Mouse (Mus musculus) frontal cortex, postnatal 10 days (tissue): ENCODE results near the gene Abhd17c.
"Not testable (repeated sequence)": the region's sequence is repeated elsewhere in the genome, so short reads cannot be mapped to it uniquely, and the experiment has no call there.

Experiments used
- DNase-seq, 2 experiments: peaks; one replicate each; pipeline ENCODE4 v3.0.0; 2022; ENCODE audit warnings: low spot score in 2 of 2, mixed read lengths in 1 of 2

The Abhd17c gene

DNA sequence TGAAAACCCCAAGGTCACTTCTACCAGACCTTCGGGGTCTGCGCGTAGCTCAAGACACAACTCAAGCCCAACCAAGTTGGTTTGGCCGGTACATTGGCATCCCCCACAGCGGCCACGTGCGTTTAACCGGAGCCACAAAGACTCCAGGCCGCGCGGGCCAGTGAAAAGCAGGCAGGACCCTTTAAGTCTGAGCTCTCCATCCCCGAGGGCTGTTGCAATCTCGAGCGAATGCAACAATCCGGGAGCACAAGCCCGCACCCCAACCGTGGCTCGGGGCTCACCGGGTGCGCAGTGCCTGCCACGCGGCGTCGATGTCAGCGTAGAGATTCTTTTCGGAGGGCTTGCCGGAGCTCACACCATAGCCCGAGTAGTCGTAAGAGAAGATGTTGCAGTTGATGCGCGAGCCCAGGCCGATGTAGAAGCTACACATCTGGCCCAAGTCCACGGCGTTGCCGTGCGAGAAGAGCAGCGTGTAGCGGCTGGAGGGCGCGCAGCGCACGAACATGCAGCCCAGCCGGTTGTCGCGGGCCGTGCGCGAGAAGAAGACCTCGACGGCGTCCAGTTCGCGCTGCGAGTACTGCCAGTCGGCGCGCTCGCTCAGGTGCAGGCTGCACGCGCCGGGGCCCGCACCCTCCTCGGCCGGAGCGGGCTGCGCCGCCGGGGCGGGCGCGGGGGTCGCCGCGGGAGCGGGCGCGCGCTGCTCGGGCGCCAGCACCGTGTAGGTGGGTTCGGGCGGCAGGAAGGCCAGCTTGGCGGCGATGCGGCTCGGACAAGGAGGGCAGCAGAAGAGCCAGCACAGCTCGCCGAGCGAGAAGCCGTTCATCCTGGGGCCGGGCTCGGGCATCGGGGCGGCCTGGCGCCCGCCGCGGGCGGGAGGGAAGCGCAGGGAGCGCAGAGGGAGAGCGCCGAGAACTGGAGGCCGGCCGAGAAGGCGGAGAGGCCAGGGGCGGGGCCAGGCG, at the start of gene Abhd17c:
Gene Abhd17c (minus strand): TSS at position 893 of the 959 bp plus-strand sequence.
- DNase-seq = peak; percentile 36 to 56

DNA sequence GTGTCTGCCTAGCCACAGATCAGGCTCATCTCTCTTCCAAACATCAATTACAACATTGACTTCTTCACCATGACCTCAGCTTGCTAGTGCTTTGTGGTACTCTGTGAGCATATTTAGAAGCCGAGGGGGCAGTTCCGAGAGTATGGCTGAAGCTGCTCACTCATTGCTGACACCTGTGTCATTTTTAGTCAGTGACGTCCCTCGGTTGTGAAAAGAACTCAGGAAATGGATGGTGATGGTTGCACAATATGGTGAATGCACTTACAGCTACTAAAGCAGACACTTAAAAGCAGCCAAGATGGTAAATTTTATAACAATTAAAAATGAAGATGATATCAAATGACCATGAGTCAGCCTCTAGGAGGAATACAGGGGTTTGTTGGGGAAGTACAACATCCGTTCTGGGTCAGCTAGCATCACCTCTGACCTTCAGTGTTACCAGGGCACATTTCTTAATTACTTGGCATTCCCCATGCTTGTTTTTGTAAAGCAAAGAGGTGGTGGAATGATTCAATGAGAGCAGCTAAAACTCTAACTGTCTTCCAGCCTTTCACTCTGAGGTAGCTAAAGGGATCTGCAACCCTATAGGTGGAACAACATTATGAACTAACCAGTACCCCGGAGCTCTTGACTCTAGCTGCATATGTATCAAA, 45.6 kb upstream of the Abhd17c start:
- no peak for DNase-seq

DNA sequence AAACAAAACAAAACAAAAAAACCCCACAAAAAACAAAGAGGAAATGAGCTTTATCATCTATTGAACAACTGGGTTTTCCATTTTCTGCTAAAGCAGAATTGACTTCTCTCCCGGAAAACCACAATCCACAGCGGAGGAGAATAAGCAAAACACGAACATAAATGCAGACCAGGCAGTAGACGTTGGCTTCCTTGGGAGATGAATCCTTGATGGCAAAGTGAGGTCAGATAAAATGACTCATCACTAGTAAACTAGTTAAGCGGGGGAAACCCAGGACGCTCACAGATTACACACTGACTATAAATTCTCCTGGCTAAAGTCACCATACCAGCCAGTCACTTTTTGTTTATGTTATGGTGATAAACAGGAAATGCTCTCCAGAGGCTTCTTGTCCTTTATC, 44.5 kb upstream of the Abhd17c start:
- no peak for DNase-seq

DNA sequence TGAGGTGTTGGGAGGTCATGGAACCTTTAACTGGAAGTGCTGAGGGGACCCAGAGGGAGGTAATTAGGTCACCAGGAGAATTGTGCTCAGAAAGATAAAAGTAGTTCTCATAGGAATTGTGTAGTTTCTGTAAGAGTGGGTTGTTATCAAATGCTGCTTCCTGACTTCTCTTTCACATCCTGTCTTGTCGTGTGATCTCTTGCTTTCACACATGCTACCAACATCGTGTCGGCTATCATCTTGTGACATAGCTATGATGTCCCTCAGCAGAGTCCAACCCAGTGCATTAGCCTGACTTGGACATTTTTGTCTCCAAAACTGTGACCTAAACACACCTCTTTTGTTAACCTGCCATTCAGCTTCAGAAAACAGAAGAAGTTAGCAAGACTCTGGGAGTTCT, 40.6 kb upstream of the Abhd17c start:
- no peak for DNase-seq

DNA sequence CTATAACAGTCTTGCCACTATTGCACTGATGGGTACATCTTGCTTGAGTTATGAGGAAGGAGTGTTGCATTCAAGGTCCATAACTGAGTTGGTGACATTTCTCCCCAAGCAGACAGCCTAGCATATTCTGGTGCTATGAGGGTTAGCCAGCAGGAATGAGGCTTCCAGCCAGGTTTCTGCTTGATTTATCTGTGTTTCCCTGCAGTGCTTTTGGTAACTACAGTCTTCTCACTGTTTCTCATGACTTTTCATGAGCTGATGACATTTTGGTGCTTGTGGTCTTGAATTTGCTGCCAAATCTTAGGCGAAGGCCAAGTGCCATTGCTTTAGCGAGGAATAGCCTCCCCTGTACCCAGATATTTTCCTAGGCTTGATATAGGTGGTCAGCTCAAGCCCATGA, 39.8 kb upstream of the Abhd17c start:
- no peak for DNase-seq

DNA sequence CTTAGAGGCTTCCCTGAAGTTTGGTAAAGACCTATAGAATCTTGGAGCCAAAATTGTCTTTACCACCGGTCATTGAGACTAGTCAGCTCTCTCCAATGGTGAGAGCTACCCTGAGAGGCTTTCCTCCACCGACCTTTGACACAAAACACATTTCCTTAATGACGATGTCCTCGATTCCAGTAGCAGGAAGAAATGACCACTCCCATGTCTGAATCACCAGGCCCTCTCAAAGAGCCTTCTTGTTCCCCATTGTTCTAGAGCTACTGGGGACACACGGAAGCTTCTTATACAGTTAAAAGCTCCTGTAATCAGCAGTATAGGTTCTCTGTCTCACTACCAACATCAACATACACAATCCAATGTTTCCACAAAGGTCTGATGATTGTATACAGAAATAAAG, 36.5 kb upstream of the Abhd17c start:
- no peak for DNase-seq

DNA sequence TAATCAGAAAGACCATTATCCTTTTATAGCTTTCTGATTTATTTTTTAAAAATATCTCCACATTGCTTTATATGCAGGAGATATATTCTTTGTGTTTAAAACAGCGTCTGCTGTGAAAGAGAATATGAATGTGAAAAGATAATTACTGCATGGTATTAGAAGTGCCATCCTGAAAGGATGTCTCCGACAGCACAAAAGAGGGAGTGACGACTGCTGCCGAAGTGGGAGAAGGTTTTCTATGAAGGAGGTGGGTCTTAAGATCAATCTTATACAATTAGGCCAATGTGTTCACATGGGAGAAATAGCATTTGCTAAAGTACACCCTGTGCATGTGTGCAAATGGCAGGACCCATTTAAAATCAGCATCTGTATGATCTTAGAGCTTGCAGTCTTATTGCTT, 33.5 kb upstream of the Abhd17c start:
- DNase-seq = no peak

DNA sequence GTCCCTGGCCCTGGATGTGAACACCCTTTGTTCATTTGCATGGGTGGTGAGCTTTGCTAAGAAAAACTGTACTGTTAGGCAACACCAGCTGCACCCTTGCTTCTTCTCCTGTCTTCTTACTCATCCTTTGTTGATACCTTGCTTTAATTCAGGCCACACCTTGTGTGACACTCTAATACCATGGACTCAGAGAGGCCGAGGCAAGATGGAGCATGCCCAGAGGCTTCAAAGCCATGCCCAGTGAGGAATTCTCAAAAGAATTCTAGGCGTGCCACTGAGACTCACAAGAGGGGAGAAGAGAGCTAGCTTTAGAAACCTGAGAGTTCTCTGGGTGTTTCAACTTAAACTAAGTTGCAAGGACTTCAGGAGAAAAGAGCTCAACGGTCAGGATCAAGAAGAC, 33.0 kb upstream of the Abhd17c start:
- DNase-seq = no peak

DNA sequence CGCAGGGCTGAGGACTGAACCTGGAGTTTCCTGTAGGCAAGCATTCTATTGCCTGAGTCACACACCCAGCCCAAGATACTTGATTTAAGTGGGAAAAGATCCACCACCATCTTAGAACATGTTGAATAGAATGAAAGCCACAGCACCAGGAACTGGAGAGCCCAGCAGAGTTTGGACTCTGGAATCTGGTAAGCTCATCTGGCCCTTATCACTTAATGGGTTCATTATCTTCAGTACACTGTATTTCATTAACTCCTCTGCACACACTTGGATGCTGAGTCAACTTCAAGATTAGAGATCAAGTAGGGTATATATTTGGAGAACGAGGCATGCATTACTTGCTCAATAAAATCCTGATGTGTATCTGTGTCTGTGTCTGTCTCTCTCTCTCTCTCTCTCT, 27.1 kb upstream of the Abhd17c start:
- not testable (repeated sequence) for DNase-seq

DNA sequence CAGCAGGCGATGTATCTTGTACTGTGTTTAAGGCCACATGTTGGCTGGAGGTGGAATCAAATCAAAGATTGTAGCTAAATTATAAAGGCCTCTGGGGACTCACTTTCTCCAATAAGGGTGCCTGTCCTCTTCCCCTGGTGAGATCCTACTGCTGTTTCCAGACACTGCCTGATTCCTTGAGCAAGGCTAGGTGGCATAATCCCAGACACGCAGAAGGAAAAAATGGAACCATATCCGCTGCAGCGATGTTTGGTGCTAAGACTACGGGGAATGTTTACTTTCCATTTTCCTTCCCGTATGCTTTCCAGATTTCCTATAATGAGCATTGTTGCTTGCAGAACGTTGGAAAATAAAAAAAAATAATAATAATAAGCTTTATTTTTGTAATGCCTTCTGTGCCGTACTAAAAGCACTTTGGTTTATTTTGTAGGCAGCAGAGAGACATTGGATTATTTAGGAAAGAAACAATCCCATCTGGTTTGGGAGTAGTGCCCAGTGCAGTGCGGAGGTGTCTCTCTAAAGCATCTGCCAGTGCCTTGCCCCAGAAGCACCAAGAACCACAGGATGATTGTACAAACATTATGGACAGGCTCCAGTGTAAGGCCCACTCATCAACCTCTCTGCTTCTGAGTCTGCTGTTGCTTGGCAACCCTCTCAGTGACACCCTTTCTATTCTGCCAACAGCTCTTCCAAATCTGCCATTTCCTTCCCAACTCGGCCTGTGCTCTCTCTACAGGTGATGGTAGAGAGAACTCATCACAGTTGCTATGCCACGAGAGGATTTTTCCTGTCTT, 23.2 kb upstream of the Abhd17c start:
- DNase-seq = peak; percentile 25 to 66

DNA sequence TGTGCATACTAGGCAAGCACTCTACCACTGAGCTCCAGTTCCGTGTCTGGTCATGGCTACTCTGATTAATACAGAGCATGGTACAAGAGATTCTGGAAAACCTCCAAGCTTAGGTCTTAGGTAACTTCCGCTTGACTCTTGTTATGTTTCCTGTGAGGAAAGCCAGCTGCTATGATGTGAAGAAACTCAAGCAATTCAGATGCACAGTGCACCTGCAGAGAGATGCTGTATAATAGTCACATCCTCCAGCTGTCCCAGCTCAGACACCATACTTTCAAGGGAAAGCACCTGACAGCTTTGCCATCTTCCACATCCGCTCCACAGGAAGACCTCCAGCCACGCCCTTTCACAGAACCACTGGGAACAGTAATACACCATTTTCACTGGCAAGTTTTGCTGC, 21.7 kb upstream of the Abhd17c start:
- DNase-seq = no peak

DNA sequence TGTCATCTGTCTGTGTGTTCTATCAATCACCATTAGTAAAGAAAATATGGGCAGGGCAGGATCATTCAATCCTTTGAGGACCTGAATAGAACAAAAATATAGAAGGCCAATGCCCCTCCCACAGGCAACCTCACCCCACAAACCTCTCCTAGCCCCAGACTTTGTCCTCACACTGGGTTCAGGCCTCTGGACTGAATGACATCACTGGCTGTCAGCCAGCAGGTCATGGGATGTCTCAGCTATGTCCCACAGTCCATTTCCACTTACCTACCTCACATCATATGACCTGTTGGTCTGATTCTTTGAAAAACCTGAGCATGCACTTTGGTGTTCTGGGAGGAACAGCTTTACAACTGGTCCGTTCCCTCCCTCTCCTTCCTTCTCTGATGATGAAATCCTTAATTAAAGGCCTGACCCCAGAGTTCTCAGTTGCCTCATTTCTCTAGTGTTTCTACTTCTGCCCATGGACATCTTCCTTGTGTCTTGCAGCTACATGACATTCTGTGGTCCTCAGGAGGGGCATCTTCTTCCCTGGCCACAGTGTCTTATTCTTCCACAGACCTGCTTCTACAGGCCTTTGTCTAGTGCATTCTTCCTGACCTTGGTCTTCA, 19.6 kb upstream of the Abhd17c start:
- DNase-seq = no peak

DNA sequence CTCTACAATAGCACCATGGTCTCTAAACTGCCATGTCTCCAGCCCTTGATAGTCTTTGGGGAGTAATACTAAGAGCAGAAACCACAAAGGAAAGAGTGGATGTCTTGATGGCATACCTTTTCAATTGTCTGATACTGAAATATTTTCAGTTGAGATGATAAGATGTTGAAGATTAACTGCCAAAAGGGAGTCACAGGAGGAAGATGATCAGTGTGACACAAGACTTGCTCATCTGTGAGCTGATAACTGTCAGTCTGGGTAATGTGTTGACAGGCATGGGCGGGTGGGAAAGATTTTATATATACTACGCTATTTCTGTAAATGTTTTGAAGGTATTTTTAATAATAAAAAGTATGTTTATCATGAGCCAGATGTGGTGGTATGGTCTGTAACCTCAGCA, 16.7 kb upstream of the Abhd17c start:
- no peak for DNase-seq

DNA sequence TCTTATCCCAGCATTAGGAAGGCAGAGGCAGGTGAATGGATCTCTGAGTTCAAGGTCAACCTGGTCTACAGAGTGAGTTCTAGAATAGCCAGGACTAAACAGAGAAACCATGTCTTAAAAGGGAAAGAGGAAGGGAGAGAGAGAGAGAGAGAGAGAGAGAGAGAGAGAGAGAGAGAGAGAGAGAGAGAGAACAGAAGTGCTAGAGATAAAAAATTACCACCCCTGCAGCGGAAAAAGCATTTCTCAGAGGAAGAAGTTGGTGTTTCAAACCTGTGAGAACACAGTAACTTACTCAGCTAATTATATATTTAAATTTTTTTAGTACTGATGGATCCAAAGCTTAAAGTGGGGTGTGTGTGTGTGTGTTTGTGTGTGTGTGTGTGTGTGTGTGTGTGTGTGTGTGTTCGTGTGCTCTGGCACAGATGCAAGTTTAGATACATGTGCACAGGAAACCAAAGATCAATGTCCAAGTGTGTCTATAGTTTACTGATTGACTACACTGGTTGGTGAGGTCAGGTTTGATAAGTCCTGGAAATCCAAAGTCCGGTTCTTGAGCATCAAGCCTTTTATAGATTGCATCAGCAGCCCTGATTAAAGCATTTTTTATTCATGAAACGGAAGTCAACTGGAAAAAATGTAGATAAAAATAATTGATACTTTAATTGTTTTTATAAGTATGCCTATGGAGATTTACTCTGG, 15.2 kb upstream of the Abhd17c start:
- DNase-seq = no peak

DNA sequence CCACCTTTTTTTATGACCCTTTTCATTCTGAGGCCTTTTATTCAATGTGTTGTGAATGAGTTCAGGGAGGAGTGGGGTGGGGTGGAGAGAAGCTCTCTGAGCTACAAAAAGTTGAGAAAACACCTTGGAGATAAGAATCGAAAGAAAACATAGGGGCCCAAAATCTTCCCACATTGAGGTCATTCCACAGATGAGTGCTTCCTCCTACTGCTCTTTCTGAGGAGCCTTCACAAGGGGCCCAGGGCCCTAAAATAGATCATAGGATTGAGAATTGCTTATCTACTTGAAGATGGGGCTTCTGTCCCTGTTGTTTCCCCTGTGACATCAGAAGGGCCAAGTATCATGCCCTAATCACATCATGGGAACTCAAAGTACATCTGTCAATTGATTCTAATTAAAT, 14.3 kb upstream of the Abhd17c start:
- no peak for DNase-seq

DNA sequence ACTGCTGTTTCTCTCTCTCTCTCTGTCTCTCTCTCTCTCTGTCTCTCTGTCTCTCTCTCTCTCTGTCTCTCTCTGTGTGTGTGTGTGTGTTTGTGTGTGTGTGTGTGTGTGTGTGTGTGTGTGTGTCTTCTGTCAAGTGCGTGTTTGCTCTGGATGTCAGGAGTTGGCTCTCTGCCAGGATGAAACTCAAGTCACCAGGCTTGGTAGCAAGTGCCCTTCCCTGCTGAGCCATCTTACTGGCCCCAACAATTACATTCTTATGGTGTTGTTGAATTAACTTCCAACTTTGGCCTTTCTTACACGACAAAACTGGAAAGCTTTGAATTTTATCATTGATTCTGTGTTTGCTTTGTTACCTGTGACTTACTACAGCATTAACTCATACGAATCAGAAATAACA, 13.6 kb upstream of the Abhd17c start:
- no peak for DNase-seq

DNA sequence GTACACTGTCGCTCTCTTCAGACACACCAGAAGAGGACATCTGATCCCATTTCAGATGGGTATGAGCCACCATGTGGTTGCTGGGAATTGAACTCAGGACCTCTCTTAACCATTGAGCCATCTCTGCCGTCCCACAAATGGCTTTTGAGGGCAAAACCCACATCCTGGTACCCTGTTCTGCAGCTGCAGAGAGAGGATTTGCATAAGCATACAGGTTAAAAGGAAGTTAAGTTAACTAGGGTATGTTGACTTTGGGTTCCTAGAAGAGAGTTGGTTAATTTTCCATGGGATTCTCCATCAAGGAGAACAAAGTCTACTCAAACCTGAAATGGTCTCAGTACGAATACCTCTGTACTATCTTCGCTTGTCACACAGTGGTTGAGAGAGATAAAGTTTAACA, 13.2 kb upstream of the Abhd17c start:
- no peak for DNase-seq

DNA sequence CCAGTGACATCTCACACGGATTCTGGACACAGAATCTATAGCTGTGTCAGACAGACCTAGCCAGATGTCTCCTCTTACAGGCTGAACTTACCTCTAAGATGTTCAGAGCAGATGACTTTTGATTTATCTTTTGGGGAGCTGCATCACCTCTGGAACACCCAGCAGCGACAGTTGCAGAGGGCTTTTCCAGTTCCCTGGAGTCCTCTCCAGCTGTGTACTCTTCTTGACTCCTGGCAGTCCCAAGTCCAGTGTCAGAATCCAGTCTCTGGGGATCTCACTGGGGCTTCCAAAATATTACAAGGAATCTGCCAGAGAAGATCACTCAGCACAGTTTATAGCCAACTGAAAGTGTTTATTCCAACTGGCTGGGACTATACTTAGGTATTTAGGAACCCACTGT, 12.7 kb upstream of the Abhd17c start:
- no peak for DNase-seq

DNA sequence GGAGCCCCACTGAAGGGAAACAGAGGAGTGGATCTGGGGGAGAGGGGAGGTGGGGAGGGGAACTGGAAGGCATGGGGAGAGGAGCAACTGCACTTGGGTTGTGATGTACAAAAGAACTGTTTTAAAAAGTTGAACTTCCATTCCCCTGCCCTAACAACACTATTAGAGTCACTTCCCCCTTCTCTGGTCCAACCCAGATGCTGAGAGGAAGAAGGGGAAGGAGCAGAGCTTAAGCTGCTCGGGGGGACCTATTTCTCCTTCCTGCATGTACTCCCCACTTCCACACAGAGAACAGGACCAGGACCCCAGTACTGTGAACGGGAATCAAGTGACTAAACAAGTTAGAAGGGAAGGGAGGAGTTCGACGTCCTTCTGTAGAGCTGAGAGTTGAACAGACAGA, 11.9 kb upstream of the Abhd17c start:
- DNase-seq = no peak

DNA sequence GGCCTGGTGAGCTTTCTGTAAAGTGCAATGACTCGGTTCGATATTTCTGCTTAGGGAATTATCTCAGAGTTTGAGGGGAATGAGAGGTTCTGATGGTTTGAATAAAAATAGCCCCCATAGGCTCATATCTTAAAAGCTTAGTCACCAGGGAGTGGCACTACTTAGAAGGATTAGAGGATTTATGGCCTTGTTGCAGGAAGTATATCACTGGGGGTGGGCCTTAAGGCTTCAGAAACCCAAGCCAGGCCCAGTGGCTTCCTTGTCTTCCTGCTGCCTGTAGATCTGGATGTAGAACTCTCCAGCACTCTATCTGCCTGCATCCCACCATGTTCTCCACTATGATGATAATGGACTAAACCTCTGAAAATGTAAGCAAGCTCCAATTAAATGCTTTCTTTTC, 7.7 kb upstream of the Abhd17c start:
- no peak for DNase-seq

DNA sequence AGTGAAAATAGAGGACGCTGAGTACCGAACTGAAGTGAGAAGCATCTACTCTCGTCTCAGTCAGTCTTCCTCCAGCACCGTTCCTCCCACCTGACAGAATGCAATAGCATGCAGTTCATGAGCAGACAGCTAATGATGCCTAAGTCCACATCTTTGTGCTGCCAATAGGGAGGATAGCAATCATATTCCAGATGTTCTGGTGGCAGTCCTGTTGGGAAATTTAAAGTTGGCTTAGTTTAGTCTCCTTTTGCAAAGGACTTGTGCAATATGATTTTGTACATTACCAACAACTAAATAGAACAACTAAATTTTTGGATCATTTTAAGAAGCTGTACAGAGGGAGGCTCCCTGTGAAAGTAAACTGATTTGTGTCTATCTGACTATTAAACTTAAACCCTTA, 2.1 kb upstream of the Abhd17c start:
- no peak for DNase-seq
